Mouse (Mus musculus) G1E (cell line): ENCODE measurements around the gene Olfr1444. TPM values are rescaled to one million over a fixed set of nuclear protein-coding genes. Genes with fewer than 3 reads are reported as not detected.
A peak's percentile ranks its signal among the peaks of the same experiment; 100 is the strongest.

Source experiments
- ATAC-seq: 2 replicates; pipeline ENCODE4 v1.8.0; 2016; ENCODE audit warnings: mild to moderate bottlenecking; ENCODE audit not compliant: insufficient number of reproducible peaks, poor library complexity, low FRiP score, severe bottlenecking; ENCODE audit errors: extremely low read depth
- DNase-seq: peaks from one replicate; pipeline ENCODE4 v3.0.0; 2012; ENCODE audit warnings: low spot score
- H3K27me3 ChIP-seq: 2 replicates; pipeline ENCODE4 v1.6.1; 2012; ENCODE audit warnings: mild to moderate bottlenecking, low read length, inconsistent platforms; ENCODE audit not compliant: insufficient read depth
- H3K36me3 ChIP-seq: replicated peaks from 2 replicates; pipeline ENCODE3; 2012; ENCODE audit warnings: mild to moderate bottlenecking, inconsistent platforms
- H3K4me1 ChIP-seq: 2 replicates; pipeline ENCODE4 v1.6.1; 2012; ENCODE audit warnings: low read depth, low read length, inconsistent platforms, mixed read lengths; ENCODE audit not compliant: insufficient read depth
- H3K4me3 ChIP-seq: 2 replicates; pipeline ENCODE4 v1.5.1; 2012; ENCODE audit warnings: low read depth, mild to moderate bottlenecking, inconsistent platforms, low read length, moderate library complexity, mixed read lengths
- H3K9me3 ChIP-seq: replicated peaks from 2 replicates; pipeline ENCODE4 v1.6.1; 2012; ENCODE audit warnings: inconsistent platforms
- CTCF ChIP-seq: IDR thresholded peaks from 2 replicates; pipeline ENCODE4 v1.5.1; 2012; ENCODE audit warnings: low read depth, low read length, inconsistent platforms, mixed read lengths
- GATA1 ChIP-seq: IDR thresholded peaks from 2 replicates; pipeline ENCODE4 v1.6.1; 2012; ENCODE audit warnings: borderline replicate concordance, low read length, inconsistent platforms, mixed read lengths
- GATA2 ChIP-seq: IDR thresholded peaks from 2 replicates; pipeline ENCODE4 v1.6.1; 2012; ENCODE audit warnings: low read depth, low read length, inconsistent platforms, borderline replicate concordance
- POLR2AphosphoS5 ChIP-seq: IDR thresholded peaks from 2 replicates; pipeline ENCODE4 v1.6.1; 2012; ENCODE audit warnings: low read depth, low read length, inconsistent platforms; ENCODE audit not compliant: insufficient replicate concordance
- TAL1 ChIP-seq: conservative IDR thresholded peaks from 2 replicates; pipeline ENCODE4 v1.6.1; 2012; ENCODE audit warnings: low read depth, low read length, inconsistent platforms, mixed read lengths
- polyA plus RNA-seq: library from polyadenylated mRNA; stranded (reverse); fragments of >175 nt; gene quantifications from 2 replicates; pipeline ENCODE4 v1.2.3, GENCODE M21; 2012
- total RNA-seq, 2 experiments: library from RNA; stranded (forward) in 1 of 2; stranded (reverse) in 1 of 2; fragments of 200-1000 nt in 1 of 2; fragments of >200 nt in 1 of 2; fragmentation: Nextera tagmentation in 1 of 2; gene quantifications; 2 replicates each; pipeline ENCODE4 v1.2.3; 2014 to 2017

The Olfr1444 gene
- total and polyA plus RNA-seq, 3 experiments, result 0.16 TPM; not detected in 2

DNA sequence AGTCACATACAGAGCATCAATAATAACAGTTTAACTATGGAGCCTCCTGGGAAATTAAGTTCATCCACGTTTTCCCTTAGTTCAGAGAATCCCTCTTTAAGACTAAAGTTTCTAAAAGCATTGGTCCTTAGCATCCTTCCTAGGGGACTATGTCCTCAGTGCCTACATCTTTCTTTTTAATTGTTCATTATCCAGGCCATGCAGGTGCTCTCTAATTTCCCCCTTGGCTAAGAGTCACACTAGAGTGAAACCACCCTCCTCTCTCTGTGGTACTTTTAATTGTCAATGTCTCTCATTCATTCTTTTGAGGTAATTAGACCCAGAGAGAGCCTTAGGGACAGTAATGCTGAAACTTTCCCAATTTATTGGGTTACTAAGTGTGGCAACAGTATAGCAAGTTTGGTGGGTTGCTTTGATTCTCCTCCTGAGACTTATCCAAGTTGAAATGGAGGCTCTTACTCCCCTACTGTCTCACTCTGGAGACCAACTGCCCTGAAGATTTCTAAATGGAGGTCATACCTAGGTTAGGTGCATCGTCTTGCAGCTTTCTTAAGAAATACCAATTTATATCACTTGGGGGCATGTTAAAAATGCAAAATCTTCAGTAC is 26.2 kb upstream of the Olfr1444 start:
- Histone ChIP-seq H3K4me3 (no peak overlapping the region), H3K36me3 (no peaks in the 10 kb centered on the region), H3K27me3 (no peaks in the 10 kb centered on the region), H3K9me3 (no peaks in the 10 kb centered on the region), H3K4me1 (peaks cover 2% of the 10 kb centered on the region; the same call in 1 of the 2 replicates)
- DNase-seq (no peak), ATAC-seq (no peak)
- TF ChIP-seq CTCF (no peak), GATA1 (no peak), TAL1 (no peak), POLR2AphosphoS5 (no peak), GATA2 (no peak)

DNA sequence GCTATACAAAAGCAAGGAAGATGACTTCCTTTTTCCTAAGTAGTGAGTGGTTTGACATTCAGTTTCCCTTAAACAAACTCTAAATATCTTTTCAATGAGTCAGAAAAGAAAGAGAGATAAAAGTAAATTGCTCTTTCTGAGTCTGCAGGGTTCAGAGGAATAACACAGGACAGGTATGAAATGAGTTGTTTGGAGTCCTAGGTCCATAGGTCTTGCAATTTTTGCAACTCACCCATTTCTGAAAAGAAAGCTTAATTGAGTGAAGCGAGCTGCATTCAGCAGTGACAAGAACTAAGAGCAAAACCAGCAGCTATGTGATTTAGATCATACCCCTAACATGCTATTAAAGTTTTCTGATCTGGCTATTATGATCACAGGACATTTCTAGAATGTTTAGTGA is 25.5 kb upstream of the Olfr1444 start:
- Histone ChIP-seq H3K9me3 (no peaks in the 10 kb centered on the region), H3K4me3 (no peak overlapping the region), H3K4me1 (peaks cover 2% of the 10 kb centered on the region; the same call in 1 of the 2 replicates), H3K27me3 (no peaks in the 10 kb centered on the region), H3K36me3 (no peaks in the 10 kb centered on the region)
- no peak for TF ChIP-seq CTCF
- TF ChIP-seq POLR2AphosphoS5, result no peak
- no peak for TF ChIP-seq GATA2
- no peak for TF ChIP-seq GATA1
- TF ChIP-seq TAL1, result no peak
- DNase-seq (no peak), ATAC-seq (no peak)

DNA sequence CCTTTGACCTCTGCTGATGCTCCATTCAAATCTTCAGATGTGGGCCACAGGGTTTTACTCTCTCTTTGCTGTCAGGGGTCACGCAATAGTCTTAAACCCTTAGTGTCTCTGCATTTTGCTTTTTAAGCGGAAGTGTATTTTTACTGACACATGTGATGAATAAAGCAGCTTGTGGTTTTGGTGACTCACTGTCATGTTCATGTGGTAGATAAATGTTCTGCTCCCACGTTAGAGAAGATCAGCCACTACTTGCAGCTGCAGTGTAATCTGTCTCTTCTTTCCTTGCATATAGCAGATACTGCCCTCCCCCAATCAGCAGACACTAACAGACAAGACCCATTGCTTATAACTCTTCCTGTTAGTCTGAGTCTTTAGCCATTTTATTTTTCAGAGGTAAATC is 23.5 kb upstream of the Olfr1444 start:
- DNase-seq, result no peak
- Histone ChIP-seq H3K4me3 (no peak overlapping the region), H3K4me1 (peaks cover 2% of the 10 kb centered on the region; the same call in 1 of the 2 replicates)

DNA sequence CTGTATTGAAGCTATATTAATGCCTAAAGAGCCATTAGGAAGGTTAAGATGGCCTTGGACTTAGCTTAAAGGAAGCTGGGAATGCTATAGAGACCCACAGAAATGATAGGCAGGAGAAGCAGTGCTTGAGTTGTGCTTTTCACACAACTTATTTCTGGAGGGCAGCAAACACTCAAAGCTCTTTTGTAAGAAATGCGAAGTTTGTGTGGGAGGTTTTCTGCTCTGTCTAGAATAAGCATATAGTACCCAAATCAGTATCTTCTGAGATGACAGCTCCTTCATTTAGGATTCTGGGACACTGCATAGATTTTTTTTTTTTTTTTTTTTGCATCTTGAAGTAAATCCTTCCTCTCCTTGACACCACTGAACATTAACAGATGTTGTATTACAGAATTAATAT is 18.6 kb upstream of the Olfr1444 start:
- Histone ChIP-seq H3K4me3 (no peak overlapping the region), H3K27me3 (no peaks in the 10 kb centered on the region), H3K36me3 (no peaks in the 10 kb centered on the region), H3K9me3 (no peaks in the 10 kb centered on the region), H3K4me1 (no peaks in the 10 kb centered on the region)
- TF ChIP-seq GATA1, result no peak
- no peak for ATAC-seq
- DNase-seq, result no peak

More for the DNA sequence above, 23.5 kb upstream of the Olfr1444 start:
- no peak for TF ChIP-seq POLR2AphosphoS5
- no peak for TF ChIP-seq GATA2
- TF ChIP-seq TAL1, result no peak
- no peak for TF ChIP-seq GATA1
- no peak for TF ChIP-seq CTCF
- peak; percentile 96 for ATAC-seq
- Histone ChIP-seq H3K27me3 (no peaks in the 10 kb centered on the region), H3K9me3 (no peaks in the 10 kb centered on the region), H3K36me3 (no peaks in the 10 kb centered on the region)

DNA sequence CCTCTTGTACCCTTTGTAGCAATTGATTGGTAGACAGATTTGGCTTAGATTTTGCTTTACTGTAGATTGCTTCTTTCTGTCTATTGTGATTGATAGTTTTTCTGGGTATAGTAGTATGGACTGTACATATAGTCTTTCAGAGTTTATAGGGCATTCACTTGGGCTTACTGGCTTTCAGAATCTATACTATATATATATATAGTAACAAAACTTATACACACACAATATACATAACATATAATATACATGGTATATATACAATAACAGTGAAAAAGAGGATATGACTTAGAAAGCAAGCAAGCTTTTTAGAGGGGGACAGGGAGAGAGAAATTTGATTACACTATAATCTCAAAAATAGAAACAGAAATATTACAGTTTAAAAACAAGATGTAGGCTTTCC is 10.7 kb upstream of the Olfr1444 start, which contains the start of gene Gm5244:
TSS of gene Gm5244 (plus strand) at position 301 of the 400 bp plus-strand sequence.
- peaks cover 4% of the 10 kb centered on the region; the same call in 1 of the 2 replicates for H3K27me3 ChIP-seq
- no peaks in the 10 kb centered on the region for H3K4me1 ChIP-seq
- ATAC-seq (no peak), DNase-seq (no peak)
- H3K36me3 ChIP-seq, result no peaks in the 10 kb centered on the region
- no peaks in the 10 kb centered on the region for H3K9me3 ChIP-seq
- no peak within 1 kb of the TSS for H3K4me3 ChIP-seq
- TF ChIP-seq GATA2 (no peak), TAL1 (no peak), GATA1 (no peak), CTCF (no peak), POLR2AphosphoS5 (no peak)

DNA sequence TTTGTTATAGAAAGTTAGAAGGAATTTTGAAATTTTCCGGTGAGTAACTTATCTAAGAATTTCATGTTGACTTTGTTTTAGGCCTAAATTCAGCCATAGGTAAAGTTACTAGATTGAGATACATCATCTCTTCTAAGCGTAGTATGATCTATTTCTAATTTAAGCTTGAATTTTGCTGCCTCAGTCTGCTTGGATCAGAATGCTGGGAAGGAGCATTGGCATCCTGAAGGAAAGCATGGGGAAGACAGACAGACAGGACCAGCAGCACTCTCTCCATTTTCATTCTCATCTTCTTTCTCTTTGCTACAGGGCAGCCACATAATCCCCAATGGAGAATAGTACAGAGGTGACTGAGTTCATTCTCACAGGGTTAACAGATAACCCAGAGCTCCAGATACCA is 26.5 kb downstream of the Olfr1444 start, which contains the start of gene Olfr1445:
TSS of gene Olfr1445 (plus strand) at position 301 of the 400 bp plus-strand sequence.
- H3K36me3 ChIP-seq, result no peaks in the 10 kb centered on the region
- ATAC-seq, result no peak
- no peaks in the 10 kb centered on the region for H3K9me3 ChIP-seq
- H3K4me1 ChIP-seq, result no peaks in the 10 kb centered on the region
- H3K4me3 ChIP-seq, result no peak within 1 kb of the TSS
- TF ChIP-seq TAL1 (no peak), GATA1 (no peak), GATA2 (no peak), POLR2AphosphoS5 (no peak), CTCF (no peak)
- H3K27me3 ChIP-seq, result no peaks in the 10 kb centered on the region
- no peak for DNase-seq

DNA sequence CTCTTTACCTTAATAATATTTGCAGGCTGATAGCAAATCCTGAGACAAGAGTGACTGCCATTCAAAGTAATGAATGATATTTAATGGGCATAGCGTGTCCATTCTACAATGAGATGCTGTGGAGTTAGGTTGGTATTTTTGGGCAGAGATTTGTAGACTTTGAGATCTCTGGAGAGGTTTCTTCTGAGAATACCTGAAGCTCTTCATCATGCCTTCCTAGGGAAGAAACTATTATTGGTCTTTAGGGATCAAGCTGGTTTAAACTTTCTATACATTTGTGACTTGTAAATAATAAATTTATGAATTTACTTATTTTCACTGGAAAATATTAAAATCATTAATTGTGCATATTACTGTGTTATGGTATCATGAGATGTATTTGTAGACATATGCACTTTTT is 36.3 kb downstream of the Olfr1444 start, which contains the start of gene Olfr1446:
TSS of gene Olfr1446 (minus strand) at position 101 of the 400 bp plus-strand sequence.
- ATAC-seq, result no peak
- Histone ChIP-seq H3K4me1 (no peaks in the 10 kb centered on the region), H3K4me3 (no peak within 1 kb of the TSS), H3K36me3 (no peaks in the 10 kb centered on the region), H3K27me3 (no peaks in the 10 kb centered on the region), H3K9me3 (no peaks in the 10 kb centered on the region)
- DNase-seq, result no peak
- TF ChIP-seq GATA1, result no peak
- no peak for TF ChIP-seq CTCF
- no peak for TF ChIP-seq POLR2AphosphoS5
- no peak for TF ChIP-seq TAL1
- TF ChIP-seq GATA2, result no peak
